Mouse (Mus musculus): Measurements from ENCODE around the gene Cadps.
"Not testable (repeated sequence)": the region's sequence is repeated elsewhere in the genome, so short reads cannot be mapped to it uniquely, and the experiment has no call there.

Cadps gene

GRCm38 (mm10) chr14:12581657-12582056, 241.2 kb downstream of the Cadps start:
- no peak for DNase-seq

GRCm38 (mm10) chr14:12580786-12581185, 242.1 kb downstream of the Cadps start:
- DNase-seq: no peak

GRCm38 (mm10) chr14:12578156-12578555, 244.7 kb downstream of the Cadps start:
- DNase-seq: no peak

- no peak for DNase-seq
Observed at GRCm38 (mm10) chr14:12577475-12578140, 245.3 kb downstream of the Cadps start.

GRCm38 (mm10) chr14:12575105-12575504, 247.8 kb downstream of the Cadps start:
- peak; percentile 11 for DNase-seq

- no peak for DNase-seq
Observed at GRCm38 (mm10) chr14:12574336-12574735, 248.5 kb downstream of the Cadps start.

- not testable (repeated sequence) for DNase-seq
Observed at GRCm38 (mm10) chr14:12561730-12562129, 261.1 kb downstream of the Cadps start.

GRCm38 (mm10) chr14:12560233-12560577, 262.7 kb downstream of the Cadps start:
- DNase-seq: no peak

GRCm38 (mm10) chr14:12559574-12560232, 263.2 kb downstream of the Cadps start:
- DNase-seq: no peak

GRCm38 (mm10) chr14:12558920-12559573, 263.8 kb downstream of the Cadps start:
- DNase-seq: no peak

- DNase-seq: no peak
Observed at GRCm38 (mm10) chr14:12554486-12554885, 268.4 kb downstream of the Cadps start.

GRCm38 (mm10) chr14:12551353-12551752, 271.5 kb downstream of the Cadps start:
- DNase-seq: no peak

GRCm38 (mm10) chr14:12550931-12551330, 271.9 kb downstream of the Cadps start:
- no peak for DNase-seq

- DNase-seq: no peak
Observed at GRCm38 (mm10) chr14:12549290-12549689, 273.6 kb downstream of the Cadps start.

GRCm38 (mm10) chr14:12547496-12547895, 275.4 kb downstream of the Cadps start:
- DNase-seq: no peak

- DNase-seq: no peak
Observed at GRCm38 (mm10) chr14:12541733-12542132, 281.1 kb downstream of the Cadps start.

GRCm38 (mm10) chr14:12539071-12539470, 283.8 kb downstream of the Cadps start:
- DNase-seq: no peak

- DNase-seq: peak; percentile 1
Observed at GRCm38 (mm10) chr14:12531101-12531500, 291.8 kb downstream of the Cadps start.

- no peak for DNase-seq
Observed at GRCm38 (mm10) chr14:12530554-12530953, 292.3 kb downstream of the Cadps start.

GRCm38 (mm10) chr14:12529961-12530542, 292.8 kb downstream of the Cadps start:
- DNase-seq: peak; percentile 30

- no peak for DNase-seq
Observed at GRCm38 (mm10) chr14:12527296-12527695, 295.6 kb downstream of the Cadps start.

GRCm38 (mm10) chr14:12507018-12507417, 315.9 kb downstream of the Cadps start:
- no peak for DNase-seq

GRCm38 (mm10) chr14:12504191-12504947, 318.5 kb downstream of the Cadps start:
- DNase-seq: no peak

Data from lung, postnatal 36 days (tissue).